Mouse (Mus musculus) testis, adult 2 months (tissue): ENCODE results near the gene Bicdl1. TPM values are rescaled to one million over a fixed set of nuclear protein-coding genes. Genes with fewer than 3 reads are reported as not detected.

Experiments
- H3K27ac ChIP-seq: fragments of 200-500 bp; 2 replicates; pipeline ENCODE4 v1.5.1; 2012; ENCODE audit warnings: low read depth, low read length; ENCODE audit not compliant: control insufficient read depth, insufficient read depth
- H3K27me3 ChIP-seq: fragments of 200-500 bp; 2 replicates; pipeline ENCODE4 v1.6.1; 2012; ENCODE audit warnings: mild to moderate bottlenecking, low read length, moderate library complexity; ENCODE audit not compliant: control insufficient read depth, insufficient read depth
- H3K36me3 ChIP-seq: fragments of 200-500 bp; 2 replicates; pipeline ENCODE4 v1.6.1; 2012; ENCODE audit warnings: mild to moderate bottlenecking, low read length; ENCODE audit not compliant: control insufficient read depth, insufficient read depth
- H3K4me1 ChIP-seq: fragments of 200-500 bp; 2 replicates; pipeline ENCODE4 v1.6.1; 2012; ENCODE audit warnings: low read length; ENCODE audit not compliant: control insufficient read depth, insufficient read depth
- H3K4me3 ChIP-seq: fragments of 200-500 bp; 2 replicates; pipeline ENCODE4 v1.5.1; 2012; ENCODE audit warnings: low read depth, mild to moderate bottlenecking, low read length, moderate library complexity, mixed read lengths; ENCODE audit not compliant: control insufficient read depth
- CTCF ChIP-seq: fragments of 200-500 bp; IDR thresholded peaks from 2 replicates; pipeline ENCODE4 v1.5.1; 2012; ENCODE audit warnings: low read depth, mild to moderate bottlenecking, inconsistent platforms, low read length, moderate library complexity; ENCODE audit not compliant: control insufficient read depth, insufficient read depth, insufficient replicate concordance
- POLR2A ChIP-seq: fragments of 200-500 bp; IDR thresholded peaks from 2 replicates; pipeline ENCODE4 v1.6.1; 2012; ENCODE audit warnings: low read depth, mild to moderate bottlenecking, inconsistent platforms, low read length, moderate library complexity; ENCODE audit not compliant: control insufficient read depth
- polyA plus RNA-seq: library from polyadenylated mRNA; depleted of rRNA; stranded (reverse); fragments of >200 nt; gene quantifications from 2 replicates; pipeline ENCODE4 v1.2.3, GENCODE M21; 2012

Gene Bicdl1
- polyA plus RNA-seq, 1 experiment: 14.0 TPM

DNA sequence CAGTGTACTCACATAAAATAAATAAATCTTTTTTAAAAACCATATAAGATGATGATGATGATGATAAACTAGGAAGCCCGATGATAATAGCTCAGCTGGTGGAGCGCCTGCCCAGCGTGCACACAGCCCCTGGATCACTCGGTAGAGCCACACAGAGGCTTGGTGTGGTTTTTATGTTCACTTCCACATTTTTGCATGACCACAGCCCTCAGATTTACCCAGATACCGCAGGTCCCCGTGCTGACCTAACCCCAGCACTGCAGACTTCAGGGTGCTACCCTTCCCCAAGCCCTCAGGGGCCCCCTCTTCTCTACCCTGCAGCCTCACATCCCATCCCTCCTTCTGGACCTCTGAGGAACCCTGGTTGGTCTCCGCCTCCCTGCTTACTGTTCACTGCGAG, 103.3 kb downstream of the Bicdl1 start:
- no peaks in the 10 kb centered on the region for H3K27me3 ChIP-seq
- no peaks in the 10 kb centered on the region for H3K36me3 ChIP-seq
- H3K4me1 ChIP-seq: peaks cover 8% of the 10 kb centered on the region
- no peak overlapping the region for H3K27ac ChIP-seq
- H3K4me3 ChIP-seq: no peak overlapping the region
- TF ChIP-seq POLR2A (no peak), CTCF (no peak)

DNA sequence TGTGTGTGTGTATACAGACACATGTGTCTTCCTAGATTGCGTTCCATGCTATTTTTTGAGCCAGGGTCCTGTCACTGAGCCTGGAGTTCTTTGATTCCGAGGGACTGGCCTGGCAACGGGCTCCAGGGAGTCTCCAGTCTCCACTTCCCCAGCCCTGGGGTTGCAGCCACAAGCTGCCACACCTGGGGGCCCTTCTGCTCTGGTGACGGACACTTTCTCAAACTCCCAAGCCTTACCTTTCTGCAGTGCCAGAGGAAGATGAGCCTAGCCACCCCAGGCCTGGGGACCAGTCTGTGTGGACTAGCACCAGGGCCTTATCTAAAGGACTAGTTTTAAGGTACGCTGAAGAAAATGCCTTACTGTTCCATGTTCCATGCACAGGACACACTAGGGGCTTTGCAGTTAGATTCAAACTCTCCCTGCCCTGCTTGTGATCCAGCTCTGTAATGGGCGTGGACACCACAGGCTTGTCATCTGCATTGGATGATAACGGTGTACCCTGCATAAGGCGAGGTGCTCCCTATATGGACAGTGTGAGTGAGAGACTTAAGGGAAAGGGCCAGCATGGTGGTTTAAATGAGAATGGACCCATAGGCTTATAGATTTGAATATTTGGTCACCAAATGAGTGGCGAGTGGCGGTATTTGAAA, 105.1 kb downstream of the Bicdl1 start:
- H3K4me1 ChIP-seq: peaks cover 4% of the 10 kb centered on the region; the same call in 1 of the 2 replicates
- peaks cover 2% of the 10 kb centered on the region; the same call in 1 of the 2 replicates for H3K36me3 ChIP-seq
- TF ChIP-seq CTCF (no peak), POLR2A (no peak)
- no peaks in the 10 kb centered on the region for H3K27me3 ChIP-seq
- no peak overlapping the region for H3K4me3 ChIP-seq
- H3K27ac ChIP-seq: no peak overlapping the region

- TF ChIP-seq POLR2A (no peak), CTCF (no peak)
Observed at GRCm38 (mm10) chr5:115623694-115624440, 107.6 kb downstream of the Bicdl1 start.

DNA sequence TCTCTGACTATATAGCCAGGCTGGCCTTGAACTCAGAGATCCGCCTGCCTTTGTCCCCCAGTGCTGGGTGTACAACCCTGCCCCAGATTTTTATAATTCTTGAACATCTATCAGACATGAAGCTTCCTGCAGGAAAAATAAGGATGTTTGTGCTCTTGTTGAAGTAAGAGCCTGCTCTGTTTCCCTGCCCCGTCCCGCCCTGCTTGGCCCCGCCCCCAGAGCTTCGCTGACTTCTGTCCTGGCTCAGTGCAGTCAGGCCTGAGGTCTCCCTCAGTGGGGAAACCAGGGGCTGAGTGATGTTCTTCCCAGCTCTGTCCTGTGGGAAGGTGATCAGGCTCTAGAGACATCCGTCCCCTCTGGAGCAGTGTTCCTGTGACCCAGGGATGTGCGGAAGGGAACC, 108.7 kb downstream of the Bicdl1 start:
- Histone ChIP-seq H3K27ac (peak overlapping the region; percentile 5; the same call in 1 of the 2 replicates), H3K27me3 (no peaks in the 10 kb centered on the region), H3K36me3 (peaks cover 2% of the 10 kb centered on the region; the same call in 1 of the 2 replicates), H3K4me3 (no peak overlapping the region), H3K4me1 (peaks cover 2% of the 10 kb centered on the region; the same call in 1 of the 2 replicates)
- TF ChIP-seq POLR2A: no peak
- no peak for TF ChIP-seq CTCF

More at GRCm38 (mm10) chr5:115623694-115624440, 107.6 kb downstream of the Bicdl1 start:
- no peak overlapping the region for H3K27ac ChIP-seq
- peaks cover 2% of the 10 kb centered on the region; the same call in 1 of the 2 replicates for H3K4me1 ChIP-seq
- peaks cover 2% of the 10 kb centered on the region; the same call in 1 of the 2 replicates for H3K36me3 ChIP-seq
- H3K4me3 ChIP-seq: no peak overlapping the region
- no peaks in the 10 kb centered on the region for H3K27me3 ChIP-seq

DNA sequence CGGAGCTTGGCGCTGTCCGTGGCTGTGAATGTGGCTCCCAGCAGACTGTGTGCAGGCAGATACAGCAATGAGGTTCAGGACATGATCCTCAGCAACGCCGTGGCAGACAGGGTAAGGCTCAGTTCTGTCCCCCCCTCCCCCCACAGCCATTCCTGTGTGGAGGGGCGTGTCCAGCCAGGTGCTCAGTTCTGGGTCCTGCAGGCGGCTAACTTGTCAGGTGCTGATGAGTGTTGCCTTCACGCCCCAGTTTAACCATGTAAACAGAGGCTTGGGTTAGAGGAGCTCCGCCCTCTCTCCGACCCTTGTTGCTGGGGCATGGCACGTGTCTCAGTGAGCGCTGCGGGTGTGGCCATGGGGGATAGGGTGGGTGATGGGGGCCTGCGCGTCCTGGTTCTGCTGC, 111.7 kb downstream of the Bicdl1 start:
- peaks cover 2% of the 10 kb centered on the region for H3K36me3 ChIP-seq
- TF ChIP-seq CTCF (no peak), POLR2A (no peak)
- no peaks in the 10 kb centered on the region for H3K27me3 ChIP-seq

DNA sequence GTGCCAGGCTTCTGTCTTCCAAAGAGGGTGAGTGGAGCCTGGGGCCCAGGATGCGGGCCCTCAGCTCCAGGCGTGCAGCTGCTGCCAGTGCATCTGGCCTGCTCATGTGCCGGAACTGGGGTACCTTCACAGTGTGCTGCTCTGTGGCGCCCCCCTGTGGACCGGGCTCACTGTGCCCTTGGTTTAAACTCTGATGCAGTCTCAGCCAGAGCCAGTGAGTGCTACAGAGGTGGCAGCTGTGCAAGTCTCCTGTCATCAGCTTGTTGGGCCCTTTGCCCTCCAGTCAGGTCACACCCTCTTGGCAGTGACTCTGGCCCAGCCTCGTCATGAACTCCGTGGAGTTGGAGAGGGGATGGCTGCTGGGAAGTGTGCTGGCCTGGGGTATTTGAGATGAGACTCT, 116.5 kb downstream of the Bicdl1 start:
- peak; percentile 66; the same call in 1 of the 2 replicates for TF ChIP-seq CTCF
- no peak for TF ChIP-seq POLR2A
- Histone ChIP-seq H3K4me1 (no peaks in the 10 kb centered on the region), H3K27ac (no peak overlapping the region), H3K4me3 (no peak overlapping the region), H3K36me3 (peaks cover 2% of the 10 kb centered on the region), H3K27me3 (no peaks in the 10 kb centered on the region)

More for the DNA sequence above, 111.7 kb downstream of the Bicdl1 start:
- H3K4me3 ChIP-seq: no peak overlapping the region
- no peak overlapping the region for H3K27ac ChIP-seq
- peaks cover 2% of the 10 kb centered on the region; the same call in 1 of the 2 replicates for H3K4me1 ChIP-seq

DNA sequence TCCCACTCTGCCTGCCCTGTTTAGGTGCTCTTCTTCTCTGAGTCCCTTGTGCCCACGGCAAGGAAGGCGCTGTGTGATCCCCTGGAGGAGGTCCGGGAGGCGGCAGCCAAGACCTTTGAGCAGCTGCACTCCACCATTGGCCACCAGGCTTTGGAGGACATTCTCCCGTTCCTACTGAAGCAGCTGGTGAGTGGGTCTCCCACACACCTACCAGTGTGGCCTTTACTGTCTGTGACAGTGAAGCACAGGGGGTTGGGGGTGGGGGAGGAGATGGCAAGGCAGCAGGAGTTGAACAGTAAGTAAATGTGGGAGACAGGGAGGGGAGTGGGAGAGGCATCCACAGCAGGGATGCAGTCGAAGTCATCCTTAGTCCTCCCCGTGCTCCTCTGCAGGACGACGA, 118.1 kb downstream of the Bicdl1 start:
- Histone ChIP-seq H3K27ac (no peak overlapping the region), H3K4me3 (no peak overlapping the region), H3K36me3 (peaks cover 2% of the 10 kb centered on the region), H3K27me3 (no peaks in the 10 kb centered on the region), H3K4me1 (no peaks in the 10 kb centered on the region)
- TF ChIP-seq CTCF: no peak
- no peak for TF ChIP-seq POLR2A
